Mouse (Mus musculus) MEL (cell line): ENCODE measurements at regions not wholly inside any gene's neighbourhood (a gene's known extent, or its start where the extent isn't known, plus 50 kb on each side); places are given as distances from the start of the nearest gene placed in this dataset.

Experiments
- DNase-seq: peaks from one replicate; pipeline ENCODE4 v3.0.0; 2011; ENCODE audit warnings: low read depth, low spot score
- H3K27ac ChIP-seq: 2 replicates; pipeline ENCODE4 v1.5.1; 2012; ENCODE audit warnings: low read depth, mild to moderate bottlenecking, control low read depth, low read length, moderate library complexity; ENCODE audit not compliant: control insufficient read depth
- H3K27me3 ChIP-seq, 2 experiments: fragments of 150-350 bp in 1 of 2; sonication (generic) in 1 of 2; 2 replicates each; pipeline ENCODE4 v1.6.1; 2012; ENCODE audit warnings: low read length in 2 of 2, mild to moderate bottlenecking in 2 of 2, improper control_type of control experiment in 1 of 2, moderate library complexity in 1 of 2; ENCODE audit not compliant: insufficient read depth in 2 of 2, control insufficient read depth in 1 of 2
- H3K36me3 ChIP-seq, 2 experiments: 2 replicates each; pipeline ENCODE4 v1.6.1; 2012 to 2014; ENCODE audit warnings: low read length in 2 of 2, improper control_type of control experiment in 1 of 2, inconsistent platforms in 1 of 2, mild to moderate bottlenecking in 1 of 2; ENCODE audit not compliant: insufficient read depth in 2 of 2, control insufficient read depth in 1 of 2
- H3K4me1 ChIP-seq, 2 experiments: fragments of 150-350 bp in 1 of 2; sonication (generic) in 1 of 2; 2 replicates each; pipeline ENCODE4 v1.6.1; 2012; ENCODE audit warnings: low read length in 2 of 2, improper control_type of control experiment in 1 of 2, mild to moderate bottlenecking in 1 of 2; ENCODE audit not compliant: insufficient read depth in 2 of 2, control insufficient read depth in 1 of 2
- H3K4me3 ChIP-seq, 2 experiments: fragments of 150-350 bp in 1 of 2; sonication (generic) in 1 of 2; 2 replicates each; pipeline ENCODE4 v1.5.1; 2012; ENCODE audit warnings: low read depth in 2 of 2, low read length in 2 of 2, mild to moderate bottlenecking in 2 of 2, moderate library complexity in 2 of 2, control low read depth in 1 of 2, improper control_type of control experiment in 1 of 2; ENCODE audit not compliant: control insufficient read depth in 1 of 2, insufficient read depth in 1 of 2
- H3K79me2 ChIP-seq: 2 replicates; pipeline ENCODE4 v1.6.1; 2012; ENCODE audit warnings: mild to moderate bottlenecking, low read length, moderate library complexity; ENCODE audit not compliant: control insufficient read depth, poor library complexity, insufficient read depth
- H3K9ac ChIP-seq: 2 replicates; pipeline ENCODE4 v1.6.1; 2012; ENCODE audit warnings: low read depth, mild to moderate bottlenecking, control low read depth, low read length, moderate library complexity; ENCODE audit not compliant: control insufficient read depth, poor library complexity, severe bottlenecking
- H3K9me3 ChIP-seq: fragments of 150-350 bp; sonication (generic); replicated peaks from 2 replicates; pipeline ENCODE4 v1.6.1; 2012; ENCODE audit warnings: mild to moderate bottlenecking, low read length, improper control_type of control experiment, moderate library complexity; ENCODE audit not compliant: insufficient read depth
- CTCF ChIP-seq, 3 experiments: IDR thresholded peaks in 2 of 3; conservative IDR thresholded peaks in 1 of 3; 2 replicates each; pipeline ENCODE4 v1.5.1; 2011 to 2012; ENCODE audit warnings: low read length in 3 of 3, low read depth in 2 of 3, mild to moderate bottlenecking in 2 of 3, improper control_type of control experiment in 1 of 3, inconsistent platforms in 1 of 3, mixed read lengths in 1 of 3, moderate library complexity in 1 of 3; ENCODE audit not compliant: control insufficient read depth in 1 of 3, insufficient read depth in 1 of 3, poor library complexity in 1 of 3, severe bottlenecking in 1 of 3
- E2F4 ChIP-seq: IDR thresholded peaks from 2 replicates; pipeline ENCODE4 v1.6.1; 2011; ENCODE audit warnings: low read depth, low read length, improper control_type of control experiment, borderline replicate concordance
- ELF1 ChIP-seq: IDR thresholded peaks from 2 replicates; pipeline ENCODE4 v1.6.1; 2014; ENCODE audit warnings: low read depth, mild to moderate bottlenecking, inconsistent platforms, low read length, improper control_type of control experiment, moderate library complexity
- EP300 ChIP-seq, 2 experiments: IDR thresholded peaks; 2 replicates each; pipeline ENCODE4 v1.6.1; 2011; ENCODE audit warnings: improper control_type of control experiment in 2 of 2, low read length in 2 of 2, low read depth in 1 of 2, mild to moderate bottlenecking in 1 of 2
- ETS1 ChIP-seq: IDR thresholded peaks from 2 replicates; pipeline ENCODE4 v1.6.1; 2012; ENCODE audit warnings: low read depth, mild to moderate bottlenecking, inconsistent platforms, low read length, improper control_type of control experiment, moderate library complexity
- HCFC1 ChIP-seq: IDR thresholded peaks from 2 replicates; pipeline ENCODE4 v1.6.1; 2012; ENCODE audit warnings: low read depth, mild to moderate bottlenecking, inconsistent platforms, low read length, improper control_type of control experiment, moderate library complexity
- KAT2A ChIP-seq: conservative IDR thresholded peaks from 2 replicates; pipeline ENCODE4 v1.6.1; 2012; ENCODE audit warnings: low read depth, low read length, improper control_type of control experiment, inconsistent platforms
- MAFK ChIP-seq: IDR thresholded peaks from 2 replicates; pipeline ENCODE4 v1.6.1; 2011; ENCODE audit warnings: low read depth, mild to moderate bottlenecking, low read length, improper control_type of control experiment, borderline replicate concordance
- MXI1 ChIP-seq: IDR thresholded peaks from 2 replicates; pipeline ENCODE4 v1.6.1; 2011; ENCODE audit warnings: mild to moderate bottlenecking, low read depth, low read length, improper control_type of control experiment
- MYC ChIP-seq: IDR thresholded peaks from 2 replicates; pipeline ENCODE4 v1.6.1; 2011; ENCODE audit warnings: low read depth, mild to moderate bottlenecking, low read length, improper control_type of control experiment, moderate library complexity
- NELFE ChIP-seq: IDR thresholded peaks from 2 replicates; pipeline ENCODE4 v1.6.1; 2011; ENCODE audit warnings: low read depth, low read length, improper control_type of control experiment
- NRF1 ChIP-seq: IDR thresholded peaks from 2 replicates; pipeline ENCODE4 v1.6.1; 2014; ENCODE audit warnings: low read depth, mild to moderate bottlenecking, inconsistent platforms, low read length, improper control_type of control experiment, moderate library complexity; ENCODE audit not compliant: poor library complexity, insufficient read depth, severe bottlenecking
- POLR2A ChIP-seq, 2 experiments: IDR thresholded peaks; 2 replicates each; pipeline ENCODE4 v1.6.1; 2011 to 2012; ENCODE audit warnings: low read length in 2 of 2, mild to moderate bottlenecking in 2 of 2, control low read depth in 1 of 2, improper control_type of control experiment in 1 of 2, low read depth in 1 of 2, moderate library complexity in 1 of 2; ENCODE audit not compliant: control insufficient read depth in 1 of 2, insufficient read depth in 1 of 2, poor library complexity in 1 of 2
- RCOR1 ChIP-seq: IDR thresholded peaks from 2 replicates; pipeline ENCODE4 v1.6.1; 2012; ENCODE audit warnings: low read depth, mild to moderate bottlenecking, inconsistent platforms, low read length, improper control_type of control experiment
- SMC3 ChIP-seq: IDR thresholded peaks from 2 replicates; pipeline ENCODE4 v1.6.1; 2011; ENCODE audit warnings: low read depth, low read length, improper control_type of control experiment
- TAL1 ChIP-seq: IDR thresholded peaks from 2 replicates; pipeline ENCODE4 v1.6.1; 2012; ENCODE audit warnings: mild to moderate bottlenecking, inconsistent platforms, low read length, moderate library complexity, mixed read lengths
- TBP ChIP-seq: IDR thresholded peaks from 2 replicates; pipeline ENCODE4 v1.8.0; 2011; ENCODE audit warnings: low read depth, low read length, improper control_type of control experiment
- USF1 ChIP-seq: IDR thresholded peaks from 2 replicates; pipeline ENCODE4 v1.6.1; 2014; ENCODE audit warnings: low read depth, mild to moderate bottlenecking, inconsistent platforms, low read length, improper control_type of control experiment, moderate library complexity
- USF2 ChIP-seq, 2 experiments: IDR thresholded peaks; 2 replicates each; pipeline ENCODE4 v1.6.1; 2011 to 2012; ENCODE audit warnings: improper control_type of control experiment in 2 of 2, low read length in 2 of 2, borderline replicate concordance in 1 of 2, inconsistent platforms in 1 of 2, low read depth in 1 of 2, mild to moderate bottlenecking in 1 of 2; ENCODE audit not compliant: insufficient read depth in 1 of 2
- ZC3H11A ChIP-seq: IDR thresholded peaks from 2 replicates; pipeline ENCODE4 v1.6.1; 2012; ENCODE audit warnings: low read depth, mild to moderate bottlenecking, inconsistent platforms, low read length, improper control_type of control experiment
- ZMIZ1 ChIP-seq: IDR thresholded peaks from 2 replicates; pipeline ENCODE4 v1.6.1; 2012; ENCODE audit warnings: low read depth, mild to moderate bottlenecking, inconsistent platforms, low read length, improper control_type of control experiment, moderate library complexity

- no peak for DNase-seq
- TF ChIP-seq MYC (no peak), KAT2A (no peak), NRF1 (no peak), RCOR1 (no peak), EP300 (IDR thresholded peaks at IDR 0.05; ENCODE audit: low read depth in 1 of 2, low read length in 2 of 2) (no peak), MXI1 (no peak), ETS1 (no peak)
- Histone ChIP-seq H3K36me3 (no peaks in the 10 kb centered on the region), H3K27ac (no peak overlapping the region), H3K9me3 (no peaks in the 10 kb centered on the region), H3K9ac (no peak overlapping the region), H3K4me3 (no peak overlapping the region), H3K27me3 (no peaks in the 10 kb centered on the region; a peak in 1 of 4 replicates), H3K79me2 (no peaks in the 10 kb centered on the region), H3K4me1 (no peaks in the 10 kb centered on the region)
Observed at GRCm38 (mm10) chr3:34173416-34174097, 92.4 kb upstream of the Dnajc19 start.

DNA sequence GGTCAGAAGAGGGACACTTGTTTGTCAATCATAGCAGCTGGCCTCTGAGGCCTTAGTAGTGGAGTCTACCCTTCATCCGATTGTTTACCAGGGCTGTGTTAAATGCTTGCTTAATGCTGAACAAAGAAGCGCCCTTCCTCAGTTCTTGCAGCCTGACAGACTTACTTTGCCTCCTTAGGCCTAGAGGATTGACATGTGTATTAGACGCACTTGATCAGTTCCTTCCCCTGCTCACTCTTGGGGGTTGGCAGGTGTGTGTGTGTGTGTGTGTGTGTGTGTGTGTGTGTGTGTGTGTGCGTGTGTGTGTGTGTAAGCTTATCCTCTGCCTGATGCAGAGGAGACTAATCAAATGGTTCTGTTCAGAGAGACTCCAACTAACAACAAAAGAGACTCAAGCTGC, 91.8 kb upstream of the Dnajc19 start:
- DNase-seq: no peak

GRCm38 (mm10) chr3:34171893-34172292, 90.8 kb upstream of the Dnajc19 start:
- H3K36me3 ChIP-seq: no peaks in the 10 kb centered on the region
- DNase-seq: no peak

More for the DNA sequence above, 91.8 kb upstream of the Dnajc19 start:
- Histone ChIP-seq H3K27ac (no peak overlapping the region), H3K4me3 (no peak overlapping the region), H3K27me3 (no peaks in the 10 kb centered on the region; a peak in 1 of 4 replicates), H3K9me3 (no peaks in the 10 kb centered on the region), H3K4me1 (no peaks in the 10 kb centered on the region), H3K36me3 (no peaks in the 10 kb centered on the region), H3K9ac (no peak overlapping the region), H3K79me2 (no peaks in the 10 kb centered on the region)
- TF ChIP-seq NELFE (no peak), USF2 (IDR thresholded peaks at IDR 0.05; ENCODE audit: borderline replicate concordance in 1 of 2, insufficient read depth in 1 of 2, low read depth in 1 of 2, low read length in 2 of 2) (no peak), ZC3H11A (no peak), TBP (no peak), E2F4 (no peak), HCFC1 (no peak)

More at GRCm38 (mm10) chr3:34171893-34172292, 90.8 kb upstream of the Dnajc19 start:
- Histone ChIP-seq H3K4me1 (no peaks in the 10 kb centered on the region), H3K9ac (no peak overlapping the region), H3K79me2 (no peaks in the 10 kb centered on the region), H3K4me3 (no peak overlapping the region), H3K27ac (no peak overlapping the region), H3K9me3 (no peaks in the 10 kb centered on the region), H3K27me3 (no peaks in the 10 kb centered on the region; a peak in 2 of 4 replicates)
- TF ChIP-seq USF2 (IDR thresholded peaks at IDR 0.05; ENCODE audit: borderline replicate concordance in 1 of 2, insufficient read depth in 1 of 2, low read depth in 1 of 2, low read length in 2 of 2) (no peak), MXI1 (no peak), SMC3 (no peak), USF1 (no peak), HCFC1 (no peak), EP300 (IDR thresholded peaks at IDR 0.05; ENCODE audit: low read depth in 1 of 2, low read length in 2 of 2) (no peak), POLR2A (IDR thresholded peaks at IDR 0.05; ENCODE audit: control insufficient read depth in 1 of 2, insufficient read depth in 1 of 2, low read depth in 1 of 2, low read length in 2 of 2, poor library complexity in 1 of 2) (no peak), KAT2A (no peak), ZC3H11A (no peak), TAL1 (no peak), RCOR1 (no peak), ELF1 (no peak), NELFE (no peak), CTCF (IDR thresholded peaks at IDR 0.05 in 2 of 3, conservative IDR thresholded peaks at IDR 0.05 in 1 of 3; ENCODE audit: control insufficient read depth in 1 of 3, insufficient read depth in 1 of 3, low read depth in 2 of 3, low read length in 3 of 3, poor library complexity in 1 of 3, severe bottlenecking in 1 of 3) (no peak), MAFK (no peak), ETS1 (no peak), ZMIZ1 (no peak)
